ENCODE assay signal across 18 mouse cellular contexts in the genomic region with DNA sequence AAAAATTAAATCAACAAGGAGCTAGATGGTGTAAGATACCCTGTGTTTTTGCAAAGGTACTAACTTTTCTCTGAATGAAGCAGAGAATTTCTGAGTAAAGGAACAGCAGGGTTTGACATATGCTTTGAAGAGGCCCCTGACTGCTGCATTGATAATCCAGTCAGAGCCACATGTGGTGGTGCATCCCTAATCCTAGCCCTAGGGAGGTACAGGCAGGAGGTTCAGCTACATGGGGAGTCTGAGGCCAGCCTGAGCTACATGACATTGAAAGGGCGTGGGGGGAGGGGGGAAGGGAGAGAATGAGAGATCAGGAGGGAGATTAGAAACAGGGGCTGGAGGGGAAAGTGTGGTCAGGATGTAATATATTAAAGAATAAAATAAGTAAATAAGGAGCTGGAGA. TPM values are rescaled to one million over a fixed set of nuclear protein-coding genes. Genes with fewer than 3 reads are reported as not detected.
"Had no signal": no experiment of that assay in that cellular context is flagged by ENCODE, and none has a peak within 500 bp of the region (broad histone marks: within the 10 kb centered on the region; RNA-seq: fewer than 3 reads in every experiment).

No protein-coding gene starts in this region.

- H3K4me3 ChIP-seq: liver, embryonic 12.5 days; myocyte; neural tube, embryonic 13.5 days; neural tube, embryonic 15.5 days had no signal

- H3K9me3 ChIP-seq: liver, embryonic 12.5 days; neural tube, embryonic 13.5 days; neural tube, embryonic 15.5 days had no signal

- H3K9ac ChIP-seq: liver, embryonic 12.5 days; liver, embryonic 14.5 days; lung, embryonic 14.5 days; neural tube, embryonic 13.5 days; neural tube, embryonic 15.5 days had no signal

- H3K27ac ChIP-seq: liver, embryonic 12.5 days; liver, embryonic 14.5 days; neural tube, embryonic 13.5 days; neural tube, embryonic 15.5 days had no signal

- H3K4me1 ChIP-seq: liver, embryonic 12.5 days; neural tube, embryonic 13.5 days; neural tube, embryonic 15.5 days had no signal

- H3K4me2 ChIP-seq: liver, embryonic 12.5 days; lung, embryonic 14.5 days; neural tube, embryonic 13.5 days; neural tube, embryonic 15.5 days had no signal

- H3K27me3 ChIP-seq: liver, embryonic 12.5 days; neural tube, embryonic 13.5 days; neural tube, embryonic 15.5 days had no signal

- ATAC-seq: liver, embryonic 12.5 days had no signal

- H3K36me3 ChIP-seq: liver, embryonic 12.5 days; neural tube, embryonic 13.5 days; neural tube, embryonic 15.5 days had no signal

- DNase-seq: lung, adult 18-20 months; lung, embryonic 14.5 days; lung, postnatal 10 days; lung, postnatal 4 days; retina, postnatal 1 day; right cerebral cortex, adult 18-20 months; right cerebral cortex, postnatal 25 days; right cerebral cortex, postnatal 4 days; spleen, adult 18-20 months; thymus, adult 18-20 months; thymus, postnatal 14 days; thymus, postnatal 36 days had no signal

RNA-seq across cellular contexts. Expression of a gene that starts 29.1 kb away (rescaled TPM):
- total RNA-seq: megakaryocyte-erythroid progenitor cell, adult 5-6 weeks had no signal
